Mouse (Mus musculus) ES-Bruce4 (cell line): ENCODE results near the gene Ajap1.

Experiments used
- CTCF ChIP-seq: IDR thresholded peaks from one replicate; pipeline ENCODE4 v1.8.1; 2011; ENCODE audit warnings: low read depth, low read length
- EP300 ChIP-seq: IDR thresholded peaks from 2 replicates; pipeline ENCODE4 v1.6.1; 2011; ENCODE audit warnings: low read depth, low read length; ENCODE audit not compliant: insufficient read depth
- POLR2A ChIP-seq: IDR thresholded peaks from one replicate; pipeline ENCODE4 v1.8.1; 2011; ENCODE audit warnings: low read length; ENCODE audit not compliant: insufficient read depth

- TF ChIP-seq EP300 (no peak), POLR2A (no peak), CTCF (peak; percentile 51)
Observed at GRCm38 (mm10) chr4:153417926-153418325, 64.7 kb downstream of the Ajap1 start.
